Mouse (Mus musculus): ENCODE measurements around the gene Nccrp1.

GRCm38 (mm10) chr7:28595751-28596435 lies 48.8 kb upstream of the Nccrp1 start:
- no peak for TF ChIP-seq CTCF (IDR thresholded peaks at IDR 0.05; ENCODE audit: control insufficient read depth, insufficient read depth, insufficient read length)
- no peak for TF ChIP-seq USF1 (IDR thresholded peaks at IDR 0.05; ENCODE audit: low read depth)
- no peak for TF ChIP-seq CEBPB (IDR thresholded peaks at IDR 0.05; ENCODE audit: low read depth)
- no peak for TF ChIP-seq MAX (IDR thresholded peaks at IDR 0.05)
- no peak for TF ChIP-seq MYOG (IDR thresholded peaks at IDR 0.05; ENCODE audit: control insufficient read depth, extremely low read depth, insufficient read length)
- TF ChIP-seq MYOD1 (IDR thresholded peaks at IDR 0.05; ENCODE audit: control insufficient read depth, insufficient read length, low read depth) = no peak
- TF ChIP-seq FOSL1 (IDR thresholded peaks at IDR 0.05; ENCODE audit: insufficient read depth, low read length, poor library complexity, severe bottlenecking) = no peak

All from C2C12 (cell line).